Mouse (Mus musculus) testis, postnatal 10 days (tissue): Measurements from ENCODE around the gene Gm10354.
"Not testable (repeated sequence)": the region's sequence is repeated elsewhere in the genome, so short reads cannot be mapped to it uniquely, and the experiment has no call there.

Experiments
- DNase-seq: peaks from one replicate; pipeline ENCODE4 v3.0.0; 2021; ENCODE audit warnings: low spot score

Gm10354 gene

DNA sequence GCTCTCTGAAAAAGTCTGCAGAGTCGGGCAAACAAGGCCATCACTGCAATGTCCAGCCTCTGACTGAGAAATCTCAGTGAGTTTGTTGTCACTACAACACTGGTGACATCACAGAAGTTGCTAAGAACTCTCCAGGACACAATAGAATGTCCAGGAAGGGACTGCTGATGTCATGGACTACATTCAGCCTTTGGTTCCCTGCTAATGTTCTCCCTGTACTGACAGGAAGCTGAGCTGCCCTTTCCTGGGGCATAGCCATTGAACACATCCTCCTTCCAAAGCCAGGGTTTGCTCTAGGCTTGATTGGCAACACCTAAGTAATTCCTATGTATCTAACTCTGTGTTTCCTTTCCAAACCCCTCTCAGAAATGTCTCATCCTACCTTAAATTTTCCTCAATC, at the start of gene Gm10354:
Gene Gm10354, minus strand, starts transcription at position 101 of the 400 bp plus-strand sequence.
- not testable (repeated sequence) for DNase-seq

DNA sequence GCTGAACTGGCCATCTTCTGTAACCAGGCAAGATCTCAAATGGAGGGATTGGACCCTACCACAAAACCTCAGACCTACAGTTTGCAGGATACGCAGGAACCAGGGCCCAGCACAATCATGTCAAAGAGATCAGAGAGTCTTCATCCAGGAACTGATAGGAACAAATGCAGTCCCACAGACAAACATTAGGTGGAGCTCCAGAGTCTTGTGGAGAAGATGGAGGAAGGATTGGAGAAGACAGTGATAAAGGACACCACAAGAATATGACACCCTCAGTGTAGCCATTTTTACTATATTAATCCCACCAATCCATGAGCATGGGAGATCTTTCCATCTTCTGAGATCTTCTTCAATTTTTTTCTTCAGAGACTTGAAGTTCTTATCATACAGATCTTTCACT, 45.6 kb upstream of the Gm10354 start:
- not testable (repeated sequence) for DNase-seq

GRCm38 (mm10) chr5:15020067-15020466, 41.3 kb upstream of the Gm10354 start:
- DNase-seq: not testable (repeated sequence)

DNA sequence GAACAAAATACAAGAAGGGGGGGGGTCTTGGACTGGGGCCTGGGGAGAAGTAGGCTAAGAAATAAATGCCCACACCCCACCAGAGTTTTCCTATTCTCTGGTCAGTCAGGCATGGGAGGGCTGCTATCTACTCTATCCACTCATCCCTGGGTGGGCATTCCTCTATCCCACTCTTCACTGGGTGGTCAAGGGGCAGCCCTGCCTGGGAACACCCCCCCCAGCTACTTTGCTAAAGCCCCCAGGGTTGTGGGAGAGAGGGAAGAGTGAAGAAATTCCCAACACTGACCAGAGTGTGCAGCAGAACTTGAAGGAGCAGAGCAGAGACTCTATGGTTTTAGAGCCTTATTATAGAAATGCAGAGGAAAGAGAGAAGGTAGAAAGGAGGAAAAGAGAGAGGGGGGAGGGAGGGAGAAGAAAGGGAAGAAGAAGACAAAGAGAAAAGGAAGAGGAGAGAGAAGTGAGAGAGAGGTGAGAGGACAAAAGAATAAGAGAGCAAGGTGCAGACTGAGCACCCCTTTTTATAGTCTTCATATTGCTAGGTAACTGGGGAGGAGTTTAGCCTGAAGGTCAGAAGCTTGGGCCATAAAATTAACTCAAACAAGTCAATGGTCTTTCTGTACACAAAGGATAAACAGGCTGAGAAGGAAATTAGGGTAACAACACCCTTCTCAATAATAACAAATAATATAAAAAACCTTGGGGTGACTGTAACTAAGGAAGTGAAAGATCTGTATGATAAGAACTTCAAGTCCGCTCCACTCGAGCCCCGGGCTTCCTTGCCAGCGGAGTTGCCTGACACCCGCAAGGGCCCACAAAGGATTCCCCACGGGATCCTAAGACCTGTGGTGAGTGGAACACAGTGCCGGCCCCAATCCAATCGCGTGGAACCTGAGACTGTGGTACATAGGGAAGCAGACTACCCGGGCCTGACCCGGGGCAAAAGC, 32.2 kb upstream of the Gm10354 start:
- DNase-seq: not testable (repeated sequence)

DNA sequence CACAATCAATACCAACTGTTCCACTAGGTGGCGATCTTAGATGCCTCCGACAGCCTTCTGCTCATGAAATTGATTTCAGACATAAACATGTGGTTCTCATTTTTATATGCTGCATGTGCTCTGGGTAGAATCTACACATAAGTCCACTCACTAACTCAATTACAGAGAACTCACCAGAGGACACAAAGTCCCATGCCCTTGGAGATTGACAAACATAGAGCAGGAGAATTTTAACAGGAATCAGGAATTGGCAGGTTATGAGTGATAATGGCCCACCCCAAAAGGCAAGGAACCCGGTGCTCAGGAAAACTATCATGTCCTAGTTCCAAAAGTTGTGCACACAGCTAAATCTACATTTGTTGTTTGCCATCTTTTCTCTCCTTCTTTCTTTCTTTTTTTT, 28.2 kb upstream of the Gm10354 start:
- DNase-seq: not testable (repeated sequence)

DNA sequence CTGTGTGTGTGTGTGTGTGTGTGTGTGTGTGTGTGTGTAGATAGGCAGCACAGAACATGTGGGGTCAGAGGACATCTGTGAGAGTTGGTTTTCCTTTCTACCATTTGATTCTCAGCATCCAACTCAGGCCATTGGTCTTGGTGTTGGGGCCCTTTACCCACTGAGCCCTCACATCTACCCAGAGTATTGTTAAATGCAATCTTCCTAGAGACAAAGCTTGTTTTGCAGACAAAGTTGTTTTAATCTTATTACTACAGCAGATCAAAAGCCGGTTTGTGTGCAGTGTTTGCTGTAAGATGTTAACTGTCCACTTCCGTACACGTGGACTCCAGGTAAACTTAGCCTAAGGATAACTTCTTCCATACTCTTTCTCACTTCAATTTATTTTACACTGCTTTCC, 27.6 kb upstream of the Gm10354 start:
- not testable (repeated sequence) for DNase-seq

DNA sequence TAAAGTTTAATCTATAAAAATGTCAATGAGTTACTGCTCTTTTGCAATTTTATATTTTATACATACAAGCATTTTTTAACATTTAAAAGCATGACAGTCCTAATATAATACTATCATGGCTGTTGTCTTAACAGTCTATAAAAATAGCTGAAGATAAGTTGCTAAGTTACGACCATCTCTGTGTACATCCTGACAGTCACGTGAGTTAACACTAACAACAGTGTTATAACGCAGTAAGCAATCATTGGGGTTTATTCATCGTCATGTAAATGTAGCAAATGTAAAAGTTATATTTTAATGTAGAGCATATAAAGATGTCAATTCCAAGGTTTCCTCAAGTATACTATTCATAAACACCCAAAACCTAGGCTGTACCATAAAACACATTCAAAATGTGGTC, 26.8 kb upstream of the Gm10354 start:
- not testable (repeated sequence) for DNase-seq

DNA sequence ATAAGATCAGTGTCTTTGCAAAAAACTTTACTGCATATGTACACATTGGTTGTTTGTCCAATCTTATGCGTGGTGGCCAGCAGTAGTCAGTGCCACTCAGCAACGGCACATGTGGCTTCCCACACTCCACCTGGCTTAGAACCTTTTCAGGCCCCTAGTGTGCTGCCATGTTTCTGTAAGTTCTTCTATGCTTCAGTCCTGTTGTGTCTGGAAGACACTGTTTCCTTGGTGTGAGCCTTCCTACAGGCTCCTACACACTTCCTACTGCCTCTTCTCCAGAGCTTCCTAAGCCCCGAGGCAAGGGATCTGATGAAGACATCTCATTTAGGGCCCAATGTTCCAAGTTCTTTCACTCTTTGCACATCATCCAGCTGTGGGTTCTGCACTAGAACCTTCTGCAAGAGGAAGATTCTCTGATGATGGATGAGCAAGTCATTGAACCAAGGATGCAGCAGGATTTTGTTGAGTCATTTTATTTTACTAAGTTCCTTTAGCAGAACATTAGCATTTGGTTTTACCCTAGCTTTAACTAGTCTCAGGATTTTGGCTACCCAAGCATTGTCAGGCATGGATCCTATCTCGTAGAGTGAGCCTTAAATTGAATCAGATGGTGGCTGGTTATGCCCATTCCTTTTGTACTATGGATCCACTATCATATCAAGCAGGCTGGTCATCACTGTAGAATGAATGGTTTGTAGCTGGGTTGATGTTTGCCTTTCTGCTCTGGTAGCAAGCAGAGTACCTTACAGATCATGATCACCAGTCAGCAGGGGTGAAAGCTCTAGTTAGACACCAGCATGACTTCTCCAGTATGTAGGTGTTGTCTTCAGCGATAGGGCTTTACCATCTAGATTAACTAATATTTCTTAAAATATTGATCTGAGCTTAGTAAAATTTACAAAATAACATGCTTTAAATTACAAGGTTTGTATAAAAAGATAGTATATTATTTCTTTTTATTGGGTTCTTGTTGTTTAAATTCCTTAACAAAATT, 26.1 kb upstream of the Gm10354 start:
- DNase-seq: not testable (repeated sequence)

DNA sequence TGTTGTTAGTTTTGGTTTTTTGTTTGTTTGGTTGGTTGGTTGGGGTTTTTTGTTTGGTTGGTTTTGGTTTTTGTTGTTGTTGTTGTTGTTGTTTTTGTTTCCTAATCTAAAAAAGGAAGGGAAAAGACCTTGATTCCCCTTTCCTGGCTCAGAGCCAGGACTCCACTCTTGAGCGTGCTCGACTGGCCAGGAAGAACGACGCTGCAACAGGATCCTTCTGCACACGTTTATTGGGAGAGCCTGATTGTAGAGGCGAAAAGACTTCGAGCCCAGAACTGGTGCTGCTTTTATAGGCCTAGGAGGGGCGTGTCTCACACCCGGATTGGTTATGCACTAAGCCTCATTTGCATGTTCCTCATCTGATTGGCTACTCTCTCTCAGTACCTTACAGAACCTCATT, 19.3 kb upstream of the Gm10354 start:
- DNase-seq: not testable (repeated sequence)

- DNase-seq: peak; percentile 39
Measured at GRCm38 (mm10) chr5:14997556-14997955, 18.8 kb upstream of the Gm10354 start.

DNA sequence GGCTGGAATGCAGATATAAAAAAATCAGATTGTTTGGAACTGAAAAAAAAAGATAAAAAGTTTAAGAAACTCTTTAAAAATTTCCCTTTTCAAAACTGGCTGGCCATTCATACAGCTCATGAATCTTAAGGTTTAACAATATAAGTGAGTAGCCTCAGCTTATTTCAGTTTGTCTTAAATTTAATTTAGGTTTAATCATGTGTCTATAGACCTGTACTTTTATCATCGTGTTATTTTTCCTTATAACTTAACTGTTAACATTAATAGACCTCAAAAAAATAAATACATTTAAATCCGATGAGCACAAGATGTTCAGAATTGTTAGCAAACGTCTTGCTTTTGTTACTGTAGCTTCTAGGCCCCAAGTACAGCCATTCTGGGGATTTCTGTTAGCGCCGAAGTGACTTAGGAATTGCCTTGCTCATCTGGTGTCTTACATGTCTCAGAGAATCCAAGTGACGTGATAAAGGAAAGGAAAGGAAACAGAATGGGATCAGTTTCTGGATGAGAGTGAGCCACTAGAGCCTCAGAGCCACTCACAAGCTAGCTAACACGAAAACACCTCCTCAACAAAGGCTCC, 18.0 kb upstream of the Gm10354 start:
- DNase-seq: not testable (repeated sequence)

DNA sequence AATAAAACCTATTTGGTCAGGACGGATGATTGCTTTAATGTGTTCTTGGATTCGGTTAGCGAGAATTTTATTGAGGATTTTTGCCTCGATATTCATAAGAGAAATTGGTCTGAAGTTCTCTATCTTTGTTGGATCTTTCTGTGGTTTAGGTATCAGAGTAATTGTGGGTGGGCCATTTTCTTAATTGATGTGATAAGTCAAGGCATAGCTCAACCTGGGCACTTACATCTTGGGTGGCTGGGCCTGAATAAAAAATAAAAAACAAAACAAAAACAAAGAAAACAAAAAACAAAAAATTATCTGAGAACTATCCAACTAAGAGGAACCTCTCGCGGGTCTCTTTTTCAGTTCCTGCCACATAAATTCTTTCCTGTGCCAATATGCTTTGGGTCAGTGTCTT, 15.4 kb upstream of the Gm10354 start:
- DNase-seq: not testable (repeated sequence)

- DNase-seq: not testable (repeated sequence)
Measured at GRCm38 (mm10) chr5:14990375-14991158, 11.8 kb upstream of the Gm10354 start.

- DNase-seq: not testable (repeated sequence)
Measured at GRCm38 (mm10) chr5:14986649-14987387, 8.1 kb upstream of the Gm10354 start.

- not testable (repeated sequence) for DNase-seq
Measured at GRCm38 (mm10) chr5:14977368-14977767, 1.4 kb downstream of the Gm10354 start.

- DNase-seq: not testable (repeated sequence)
Measured at GRCm38 (mm10) chr5:14975294-14975693, 3.4 kb downstream of the Gm10354 start.

DNA sequence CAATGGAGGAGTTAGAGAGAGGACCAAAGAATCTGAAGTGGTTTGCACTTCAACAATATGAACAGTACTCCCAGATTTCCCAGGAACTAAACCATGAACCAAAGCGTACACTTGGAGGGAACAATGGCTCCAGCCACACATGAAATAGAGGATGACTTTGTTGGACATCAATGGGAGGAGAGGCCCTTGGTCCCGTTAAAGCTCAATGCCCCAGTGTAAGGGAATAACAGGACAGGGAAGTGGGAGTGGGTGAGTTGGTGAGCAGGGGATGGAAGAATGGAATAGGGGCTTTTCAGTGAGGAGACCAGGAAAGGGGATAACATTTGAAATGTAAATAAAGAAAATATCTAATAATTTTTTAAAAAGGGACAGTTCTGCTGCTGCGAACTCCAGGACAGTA, 5.9 kb downstream of the Gm10354 start:
- not testable (repeated sequence) for DNase-seq

DNA sequence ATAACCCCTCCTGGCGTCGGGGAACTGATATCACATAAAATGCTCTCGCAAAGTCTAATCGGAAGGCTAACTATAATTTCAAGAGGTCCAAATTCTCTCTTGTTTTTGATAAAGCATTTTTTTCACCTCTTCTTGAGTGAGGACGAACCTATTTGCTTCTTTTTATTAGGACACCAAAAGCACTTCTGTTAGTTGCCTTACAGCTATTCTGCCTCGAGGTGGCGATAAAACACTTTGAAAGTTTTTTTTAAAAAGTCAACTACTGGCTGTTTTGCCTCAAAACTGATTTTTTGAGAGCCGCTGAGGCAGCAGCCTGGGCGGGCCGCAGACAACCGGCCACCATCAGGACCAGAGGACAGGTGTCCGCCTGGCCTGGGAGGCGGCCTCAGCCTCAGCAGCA, 14.9 kb downstream of the Gm10354 start:
- DNase-seq: not testable (repeated sequence)

DNA sequence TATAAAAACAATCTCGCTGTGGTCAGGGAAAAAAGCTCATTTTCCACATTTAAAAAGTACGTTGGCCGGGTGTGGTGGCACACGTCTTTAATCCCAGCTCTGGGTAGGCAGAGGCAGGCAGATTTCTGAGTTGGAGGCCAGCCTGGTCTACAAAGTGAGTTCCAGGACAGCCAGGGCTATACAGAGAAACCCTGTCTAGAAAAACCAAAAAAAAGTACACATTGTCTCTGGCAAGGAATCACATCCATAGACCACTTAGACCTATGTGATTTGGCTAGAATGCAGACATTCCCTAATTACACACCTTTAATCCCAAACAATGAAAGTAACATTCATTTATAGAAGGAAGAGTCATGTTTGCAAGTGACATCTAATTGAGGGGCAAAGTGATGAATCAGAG, 17.2 kb downstream of the Gm10354 start:
- DNase-seq: not testable (repeated sequence)
